Mouse (Mus musculus): Measurements from ENCODE around the gene Clec12b. TPM values are rescaled to one million over a fixed set of nuclear protein-coding genes. Genes with fewer than 3 reads are reported as not detected.

The Clec12b gene
- not detected for total RNA-seq (2023)

GRCm38 (mm10) chr6:129385774-129386173, at the start of gene Clec12b:
TSS of gene Clec12b (minus strand) at chr6:129385874.

DNA sequence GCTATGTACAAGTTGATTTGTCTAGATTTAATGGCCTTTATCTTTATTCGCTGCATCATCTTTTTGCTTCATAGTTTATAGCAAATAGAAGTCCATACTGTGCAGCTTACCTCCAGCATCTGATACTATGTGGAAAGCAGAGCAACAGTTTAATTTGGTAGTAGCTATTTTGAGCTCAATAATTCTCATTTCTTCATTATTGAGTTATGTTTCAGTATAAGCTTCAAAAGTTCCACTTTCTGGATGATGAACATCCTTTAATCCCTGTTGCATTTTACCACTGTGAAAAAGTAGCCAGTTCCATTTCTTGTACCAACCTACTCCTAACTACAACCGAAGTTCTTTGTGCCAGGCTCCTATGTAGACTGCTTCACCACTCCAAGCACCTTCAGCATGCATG, 22.9 kb upstream of the Clec12b start, which contains the start of gene Clec9a:
Clec9a (plus strand) TSS at position 301 of the 400 bp plus-strand sequence.

DNA sequence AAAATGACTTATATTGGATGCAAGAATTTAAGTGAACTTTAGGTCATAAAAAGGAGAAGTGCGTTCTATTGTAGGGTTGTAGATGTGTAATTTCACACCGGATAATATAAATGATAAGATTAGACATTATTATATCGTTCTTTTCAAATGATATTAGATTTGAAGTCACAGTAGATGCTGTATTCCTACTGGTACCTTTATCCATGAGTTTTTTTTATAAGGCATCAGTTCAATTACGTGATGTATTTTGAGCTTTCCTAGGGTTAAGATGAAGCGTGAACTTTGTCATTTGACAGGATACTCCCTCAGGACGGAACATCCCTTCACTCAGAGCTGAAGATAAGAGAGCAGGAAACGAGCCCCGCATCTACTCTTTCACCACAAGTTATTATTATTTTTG, 11.3 kb upstream of the Clec12b start, which contains the start of gene Clec1b:
Clec1b (plus strand) TSS at position 301 of the 400 bp plus-strand sequence.

GRCm38 (mm10) chr6:129342391-129342790, 43.3 kb downstream of the Clec12b start, which contains the start of gene Clec12a:
TSS of gene Clec12a (plus strand) at chr6:129342691.

GRCm38 (mm10) chr6:129331610-129332009, 54.1 kb downstream of the Clec12b start, which contains the start of gene 4922502D21Rik:
TSS of gene 4922502D21Rik (minus strand) at chr6:129331796.

Other genes starting within 250 kb of the Clec12b start
- gene Clec2d, start 205.3 kb downstream of the Clec12b start, total RNA-seq (2023), result 196 TPM
- gene Cd69, start 110.4 kb downstream of the Clec12b start, total RNA-seq (2023), result 621 TPM
- gene 4922502D21Rik, start 54.1 kb downstream of the Clec12b start, total RNA-seq (2023), result not detected
- 1.3 TPM for gene Clec12a, start 43.2 kb downstream of the Clec12b start, total RNA-seq (2023)
- not detected for gene Clec1b, start 11.4 kb upstream of the Clec12b start, total RNA-seq (2023)
- 2.5 TPM for gene Clec9a, start 23.0 kb upstream of the Clec12b start, total RNA-seq (2023)
- not detected for gene Clec1a, start 66.1 kb upstream of the Clec12b start, total RNA-seq (2023)
- gene Olr1, start 121.3 kb upstream of the Clec12b start, total RNA-seq (2023), result not detected
- gene Tmem52b, start 126.7 kb upstream of the Clec12b start, total RNA-seq (2023), result not detected
- gene Gabarapl1, start 147.3 kb upstream of the Clec12b start, total RNA-seq (2023), result 14.8 TPM
- gene Klre1, start 192.0 kb upstream of the Clec12b start, total RNA-seq (2023), result 6.3 TPM
- gene Klrd1, start 205.9 kb upstream of the Clec12b start, total RNA-seq (2023), result 82.5 TPM
- 4.8 TPM for gene Klrk1, start 238.0 kb upstream of the Clec12b start, total RNA-seq (2023)